In the genomic region with DNA sequence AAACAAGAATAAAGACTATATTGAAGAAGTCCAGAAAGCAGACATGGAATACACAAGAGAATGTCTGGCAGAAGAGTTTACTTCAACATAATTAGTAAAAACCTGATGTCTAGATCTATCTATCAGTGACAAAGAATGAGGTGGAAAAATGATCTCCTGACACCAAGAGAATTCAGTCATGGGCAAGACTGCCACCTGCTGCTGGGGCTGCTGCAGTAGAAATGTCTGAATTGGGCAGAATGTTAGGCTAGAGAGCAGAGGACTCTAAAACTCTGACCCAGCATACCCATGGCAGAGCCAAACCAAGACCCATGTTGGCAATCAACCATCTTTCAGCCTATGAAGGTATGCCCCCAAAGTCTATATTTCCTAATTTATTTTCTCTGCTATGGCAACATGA, we compare ENCODE assay signal across 9 mouse cellular contexts.
A peak's percentile ranks its signal among the peaks of the same experiment; 100 is the strongest.
DNase-seq lines count a peak whose midpoint lies in the region; ATAC-seq and TF ChIP-seq lines count a peak whose summit lies in the region.
"Had no signal": no experiment of that assay in that cellular context is flagged by ENCODE, and none has a peak within 500 bp of the region (broad histone marks: within the 10 kb centered on the region; RNA-seq: fewer than 3 reads in every experiment).

No protein-coding gene starts in this region.

- peak; percentile 35 for DNase-seq in kidney, postnatal 0 days (ENCODE audit: low spot score)
- no peak for DNase-seq in kidney, adult 11 months
- peak; percentile 16 for DNase-seq in adrenal gland, postnatal 25 days
- DNase-seq in cerebellum, postnatal 36 days: peak; percentile 72 to 74
- DNase-seq in layer of hippocampus, adult 9-11 months: peak; percentile 27
- DNase-seq in right cerebral cortex, adult 2 months (ENCODE audit: low spot score in 2 of 2): peak; percentile 72
- DNase-seq in Muller cell, postnatal 12 days (ENCODE audit: inconsistent ontology term): no peak
- DNase-seq in urinary bladder, postnatal 36 days (ENCODE audit: low spot score in 2 of 2): no peak

- no peak overlapping the region for H3K4me2 ChIP-seq in kidney, postnatal 0 days (ENCODE audit: low read length)
- H3K4me2 ChIP-seq: hindbrain, embryonic 15.5 days had no signal

- H3K4me3 ChIP-seq in kidney, postnatal 0 days (replicated peaks; ENCODE audit: low read depth, low read length): no peak overlapping the region
- H3K4me3 ChIP-seq: hindbrain, embryonic 15.5 days had no signal

- no peak for ATAC-seq in kidney, postnatal 0 days (replicated peaks; ENCODE audit: low FRiP score, low read depth)

- H3K27me3 ChIP-seq in kidney, postnatal 0 days (ENCODE audit: insufficient read depth, low read length): no peaks in the 10 kb centered on the region
- H3K27me3 ChIP-seq: hindbrain, embryonic 15.5 days had no signal

- peak; percentile 74 for TF ChIP-seq CTCF in kidney, postnatal 0 days (IDR thresholded peaks at IDR 0.05; ENCODE audit: low read depth)

- no peaks in the 10 kb centered on the region for H3K9me3 ChIP-seq in kidney, postnatal 0 days (replicated peaks; ENCODE audit: low read length)
- H3K9me3 ChIP-seq: hindbrain, embryonic 15.5 days had no signal

- no peak overlapping the region for H3K27ac ChIP-seq in kidney, postnatal 0 days
- H3K27ac ChIP-seq: hindbrain, embryonic 15.5 days had no signal

- no peaks in the 10 kb centered on the region for H3K4me1 ChIP-seq in kidney, postnatal 0 days (replicated peaks; ENCODE audit: insufficient read depth, low read length)
- H3K4me1 ChIP-seq: hindbrain, embryonic 15.5 days had no signal

- no peaks in the 10 kb centered on the region for H3K36me3 ChIP-seq in kidney, postnatal 0 days (ENCODE audit: insufficient read depth, low read length)
- H3K36me3 ChIP-seq: hindbrain, embryonic 15.5 days had no signal

- no peak overlapping the region for H3K9ac ChIP-seq in kidney, postnatal 0 days (ENCODE audit: low read depth, low read length)
- H3K9ac ChIP-seq: hindbrain, embryonic 15.5 days had no signal

Comparison
In these comparisons a context has a peak if more than half of its experiments do, and no peak if none do; other contexts are left out.
1. DNase-seq: peak in kidney, postnatal 0 days (single experiment), adrenal gland, postnatal 25 days (single experiment), cerebellum, postnatal 36 days (2 of 2), layer of hippocampus, adult 9-11 months (single experiment) and right cerebral cortex, adult 2 months (2 of 2); none in kidney, adult 11 months (single experiment), Muller cell, postnatal 12 days (single experiment) and urinary bladder, postnatal 36 days (0 of 2).